Mouse (Mus musculus) liver, embryonic 14.5 days (tissue): ENCODE results near the gene Dmkn.

Source experiments
- CTCF ChIP-seq: IDR thresholded peaks from 2 replicates; pipeline ENCODE4 v1.5.1; 2016; ENCODE audit warnings: antibody characterized with exemption, low read depth, control low read depth
- EP300 ChIP-seq: IDR thresholded peaks from 2 replicates; pipeline ENCODE4 v1.6.1; 2016; ENCODE audit warnings: antibody characterized with exemption, low read depth

GRCm38 (mm10) chr7:30820854-30821445, 57.4 kb downstream of the Dmkn start:
- TF ChIP-seq CTCF (no peak), EP300 (no peak)
